Mouse (Mus musculus): Measurements from ENCODE around the gene Zmynd8.

- TF ChIP-seq TAL1 (IDR thresholded peaks at IDR 0.05; ENCODE audit: low read length) (no peak), GATA1 (IDR thresholded peaks at IDR 0.05; ENCODE audit: low read length) (no peak)
These were observed 10.0 kb downstream of the Zmynd8 start for GRCm38 (mm10) chr2:165888813-165889221.
